Mouse (Mus musculus) limb, embryonic 12.5 days (tissue): ENCODE measurements around the gene Smyd2. TPM values are rescaled to one million over a fixed set of nuclear protein-coding genes. Genes with fewer than 3 reads are reported as not detected.

Source experiments
- ATAC-seq: fragments of 200-750 bp; cut with Nextera tagmentation; 2 replicates; pipeline ENCODE4 v1.8.0; 2017; ENCODE audit warnings: low read depth, moderate TSS enrichment; ENCODE audit not compliant: insufficient number of reproducible peaks, insufficient read depth, low FRiP score, low TSS enrichment
- H3K27ac ChIP-seq: fragments of 300-500 bp; sonication (generic); 2 replicates; pipeline ENCODE4 v1.5.1; 2016; ENCODE audit warnings: mild to moderate bottlenecking, moderate library complexity
- H3K27me3 ChIP-seq: fragments of 300-500 bp; sonication (generic); 2 replicates; pipeline ENCODE4 v1.6.1; 2016; ENCODE audit warnings: mild to moderate bottlenecking, moderate library complexity
- H3K36me3 ChIP-seq: fragments of 300-500 bp; sonication (generic); 2 replicates; pipeline ENCODE4 v1.6.1; 2016; ENCODE audit warnings: mild to moderate bottlenecking, moderate library complexity
- H3K4me1 ChIP-seq: fragments of 300-500 bp; sonication (generic); replicated peaks from 2 replicates; pipeline ENCODE4 v1.6.1; 2016
- H3K4me2 ChIP-seq: fragments of 300-500 bp; sonication (generic); 2 replicates; pipeline ENCODE4 v1.6.1; 2016; ENCODE audit warnings: mild to moderate bottlenecking, moderate library complexity
- H3K4me3 ChIP-seq: fragments of 300-500 bp; sonication (generic); replicated peaks from 2 replicates; pipeline ENCODE4 v1.5.1; 2016; ENCODE audit warnings: mild to moderate bottlenecking
- H3K9ac ChIP-seq: fragments of 300-500 bp; sonication (generic); replicated peaks from 2 replicates; pipeline ENCODE4 v1.6.1; 2016; ENCODE audit warnings: mild to moderate bottlenecking, moderate library complexity
- H3K9me3 ChIP-seq: fragments of 300-500 bp; sonication (generic); 2 replicates; pipeline ENCODE4 v1.6.1; 2016; ENCODE audit warnings: mild to moderate bottlenecking, moderate library complexity
- WGBS: fragments of 180-500 bp; shearing (Covaris S2); methylation state at CpG from one replicate; pipeline ENCODE4 v1.1.7; 2016; 5-methylcytosine and 5-hydroxymethylcytosine counted together
- polyA plus RNA-seq: library from polyadenylated mRNA; unstranded; fragments of >200 nt; fragmentation: Nextera tagmentation; extraction: Ambion mirVana; gene quantifications from 2 replicates; pipeline ENCODE4 v1.2.1, GENCODE M21; 2016

The Smyd2 gene
- 74.3 and 82.8 TPM in 2 replicates for polyA plus RNA-seq

DNA sequence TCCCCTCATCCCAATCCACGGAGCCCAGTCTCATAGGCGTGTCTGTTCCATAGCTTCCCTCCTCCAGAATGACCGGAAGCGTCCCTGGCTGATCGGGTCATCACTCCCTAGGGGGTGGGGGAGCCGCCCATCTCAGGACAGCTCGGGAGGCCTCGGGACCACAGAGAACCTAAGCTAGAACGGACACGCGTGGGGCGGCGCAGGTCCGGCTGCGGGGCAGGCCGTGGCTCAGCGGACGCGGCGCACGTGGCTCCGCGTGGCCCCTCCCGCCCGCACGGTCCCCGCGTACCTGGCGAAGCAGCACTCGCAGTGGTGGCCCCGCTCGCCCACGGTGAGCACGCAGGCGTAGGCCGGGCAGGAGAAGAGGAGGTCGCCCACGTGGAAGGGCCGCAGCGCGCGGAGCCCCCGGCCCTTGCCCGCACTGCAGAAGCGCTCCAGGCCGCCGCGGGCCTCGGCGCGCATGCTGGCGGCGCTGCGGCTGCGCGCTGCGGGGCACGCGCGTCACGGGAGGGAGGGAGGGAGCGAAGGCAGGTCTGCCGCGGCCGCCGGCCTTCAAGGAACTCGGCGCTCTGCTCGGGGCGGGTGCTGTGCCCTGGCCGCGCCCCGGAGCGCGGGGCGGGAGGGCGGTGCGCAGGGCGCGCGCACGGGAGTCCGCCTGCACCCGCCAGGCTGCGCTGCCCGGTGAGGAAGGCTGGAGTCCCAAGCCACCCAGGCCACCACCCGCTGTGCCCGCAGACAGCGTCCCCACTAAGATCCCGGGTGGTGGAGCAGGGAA, at the start of gene Smyd2:
TSS of gene Smyd2 (minus strand) at position 546 of the 775 bp plus-strand sequence.
- H3K27ac ChIP-seq = peak within 1 kb of the TSS; percentile 69; the same call in 1 of the 2 replicates
- ATAC-seq = peak; percentile 66

GRCm38 (mm10) chr1:189970381-189970780, 48.2 kb upstream of the Smyd2 start:
- Histone ChIP-seq H3K9ac (no peak overlapping the region), H3K4me3 (no peak overlapping the region), H3K4me1 (peaks cover 4% of the 10 kb centered on the region; the same call in 1 of the 2 replicates), H3K9me3 (no peaks in the 10 kb centered on the region), H3K27ac (no peak overlapping the region), H3K4me2 (no peak overlapping the region), H3K36me3 (no peaks in the 10 kb centered on the region), H3K27me3 (no peaks in the 10 kb centered on the region)
- WGBS = 83% methylated on average over 8 of the region's 8 CpGs
- ATAC-seq = no peak

More for the DNA sequence above, at the start of gene Smyd2:
- under 1% methylated on average over 73 of the region's 90 CpGs for WGBS
- H3K27me3 ChIP-seq = peaks cover 8% of the 10 kb centered on the region
- H3K9me3 ChIP-seq = no peaks in the 10 kb centered on the region
- H3K4me2 ChIP-seq = peak within 1 kb of the TSS; percentile 97
- H3K4me1 ChIP-seq = peaks cover 37% of the 10 kb centered on the region
- peak within 1 kb of the TSS; percentile 84 for H3K9ac ChIP-seq
- H3K4me3 ChIP-seq = peak within 1 kb of the TSS; percentile 78
- H3K36me3 ChIP-seq = no peaks in the 10 kb centered on the region

DNA sequence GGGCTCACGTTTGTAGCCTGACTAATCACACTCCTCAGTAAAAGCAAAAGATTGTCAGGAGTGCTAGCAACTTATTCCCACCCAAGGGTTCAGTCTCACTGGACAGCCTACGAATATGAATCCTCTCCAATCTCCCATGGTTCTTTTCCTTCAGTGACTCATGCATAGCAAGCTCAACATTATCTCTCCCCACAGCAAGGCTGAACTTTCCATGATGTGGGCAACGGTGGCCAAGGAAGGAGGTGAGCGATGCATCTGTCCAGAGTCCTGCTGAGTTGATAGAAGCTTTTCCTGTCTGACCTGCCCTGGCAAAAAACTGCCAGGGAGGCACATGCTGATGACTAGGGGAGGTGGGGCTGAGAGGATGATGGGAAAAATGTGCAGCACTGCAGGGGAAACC, 45.9 kb upstream of the Smyd2 start:
- Histone ChIP-seq H3K27ac (no peak overlapping the region), H3K36me3 (no peaks in the 10 kb centered on the region), H3K27me3 (no peaks in the 10 kb centered on the region), H3K9ac (no peak overlapping the region), H3K4me1 (peaks cover 4% of the 10 kb centered on the region; the same call in 1 of the 2 replicates), H3K4me3 (no peak overlapping the region), H3K4me2 (no peak overlapping the region), H3K9me3 (no peaks in the 10 kb centered on the region)
- ATAC-seq = no peak
- WGBS = 75% methylated on average over 4 of the region's 4 CpGs

DNA sequence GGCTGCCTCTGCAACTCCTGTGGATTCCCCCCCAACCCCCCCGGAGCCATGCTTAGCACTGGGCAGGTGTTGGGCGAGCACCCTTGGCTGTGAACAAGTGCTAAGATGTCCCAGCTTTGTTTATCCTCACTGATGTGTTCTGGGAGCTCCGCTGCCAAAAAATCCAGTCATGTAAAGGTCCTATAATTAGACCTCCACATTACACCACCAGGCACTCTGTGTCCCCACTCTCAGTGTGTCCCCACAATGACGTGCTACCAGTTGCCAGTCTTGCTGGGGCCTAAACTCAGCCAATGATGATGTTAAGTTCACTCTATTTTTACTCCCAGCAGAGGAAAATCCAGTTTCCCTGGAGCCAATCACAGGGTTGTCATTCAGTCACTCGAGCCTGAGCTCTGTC, 38.3 kb upstream of the Smyd2 start:
- Histone ChIP-seq H3K36me3 (no peaks in the 10 kb centered on the region), H3K27me3 (no peaks in the 10 kb centered on the region), H3K4me3 (no peak overlapping the region), H3K4me2 (no peak overlapping the region), H3K4me1 (no peaks in the 10 kb centered on the region), H3K9me3 (no peaks in the 10 kb centered on the region), H3K9ac (no peak overlapping the region), H3K27ac (no peak overlapping the region)
- ATAC-seq = no peak
- 70% methylated on average over 5 of the region's 5 CpGs for WGBS

DNA sequence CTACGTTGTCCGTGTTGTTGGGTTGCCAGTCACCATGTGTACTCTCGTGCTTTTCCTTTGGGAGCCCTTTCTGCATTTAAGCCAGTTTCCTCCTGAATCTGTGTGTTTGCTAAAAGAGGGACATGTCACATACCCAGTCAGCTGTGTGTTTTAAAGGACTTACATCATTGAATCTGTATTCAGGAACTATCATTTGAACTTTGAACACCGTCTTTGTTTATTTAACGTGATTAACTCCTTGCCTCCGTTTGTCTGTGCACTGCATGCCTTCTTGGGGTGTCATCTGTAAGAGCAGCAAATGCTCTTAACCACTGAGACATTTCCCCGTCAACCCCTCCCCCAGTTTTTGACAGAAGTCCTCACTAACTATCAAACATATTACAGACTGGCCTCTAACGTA, 37.6 kb upstream of the Smyd2 start:
- WGBS = 81% methylated on average over 8 of the region's 8 CpGs
- Histone ChIP-seq H3K4me2 (no peak overlapping the region), H3K4me1 (no peaks in the 10 kb centered on the region), H3K9ac (no peak overlapping the region), H3K27ac (no peak overlapping the region), H3K4me3 (no peak overlapping the region), H3K27me3 (no peaks in the 10 kb centered on the region), H3K9me3 (no peaks in the 10 kb centered on the region), H3K36me3 (no peaks in the 10 kb centered on the region)
- no peak for ATAC-seq

DNA sequence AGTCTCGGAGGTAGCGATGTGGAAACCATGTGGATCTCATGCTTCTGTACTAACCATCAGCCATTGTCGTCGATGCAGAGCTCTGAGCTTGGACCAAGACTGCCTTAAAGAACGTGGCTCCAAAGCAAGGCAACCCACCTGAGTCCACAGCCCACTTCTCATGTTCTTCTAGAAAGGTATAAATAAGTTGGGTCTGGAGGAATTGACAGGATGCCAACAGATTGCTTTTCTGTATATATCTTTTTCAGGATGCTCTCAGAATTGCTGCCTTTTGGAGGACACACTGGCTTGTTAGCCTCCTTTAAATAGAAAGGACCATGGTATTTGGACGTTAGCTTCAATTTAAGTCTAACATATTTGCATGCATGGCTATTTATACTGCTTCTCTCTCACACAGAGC, 29.7 kb upstream of the Smyd2 start:
- ATAC-seq = no peak

DNA sequence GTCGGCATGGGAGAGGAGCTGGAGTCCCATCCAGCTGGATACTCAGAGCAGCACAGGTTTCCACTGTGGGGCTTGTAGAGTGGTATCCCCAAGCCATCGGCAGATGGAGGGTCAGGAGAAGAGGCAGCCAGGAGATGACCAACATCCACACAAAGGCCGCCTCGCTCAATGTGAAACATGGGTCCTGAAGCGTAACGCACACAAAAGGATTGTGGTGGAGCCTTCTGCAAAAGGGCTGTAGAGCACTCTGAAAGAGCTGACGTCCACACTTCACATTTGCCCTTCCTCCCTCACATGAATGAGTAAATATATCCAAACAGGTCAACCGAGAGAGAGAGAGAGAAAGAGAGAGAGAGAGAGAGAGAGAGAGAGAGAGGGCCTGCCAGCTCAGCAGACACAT, 25.2 kb upstream of the Smyd2 start:
- Histone ChIP-seq H3K27me3 (no peaks in the 10 kb centered on the region), H3K4me1 (no peaks in the 10 kb centered on the region), H3K4me3 (no peak overlapping the region), H3K9ac (no peak overlapping the region), H3K9me3 (no peaks in the 10 kb centered on the region), H3K36me3 (no peaks in the 10 kb centered on the region), H3K27ac (no peak overlapping the region), H3K4me2 (no peak overlapping the region)
- no peak for ATAC-seq
- WGBS = 89% methylated on average over 8 of the region's 8 CpGs

More for the DNA sequence above, 29.7 kb upstream of the Smyd2 start:
- Histone ChIP-seq H3K36me3 (no peaks in the 10 kb centered on the region), H3K4me3 (no peak overlapping the region), H3K27ac (no peak overlapping the region), H3K4me1 (no peaks in the 10 kb centered on the region), H3K9ac (no peak overlapping the region), H3K9me3 (no peaks in the 10 kb centered on the region), H3K4me2 (no peak overlapping the region), H3K27me3 (no peaks in the 10 kb centered on the region)
- 79% methylated on average over 6 of the region's 6 CpGs for WGBS

DNA sequence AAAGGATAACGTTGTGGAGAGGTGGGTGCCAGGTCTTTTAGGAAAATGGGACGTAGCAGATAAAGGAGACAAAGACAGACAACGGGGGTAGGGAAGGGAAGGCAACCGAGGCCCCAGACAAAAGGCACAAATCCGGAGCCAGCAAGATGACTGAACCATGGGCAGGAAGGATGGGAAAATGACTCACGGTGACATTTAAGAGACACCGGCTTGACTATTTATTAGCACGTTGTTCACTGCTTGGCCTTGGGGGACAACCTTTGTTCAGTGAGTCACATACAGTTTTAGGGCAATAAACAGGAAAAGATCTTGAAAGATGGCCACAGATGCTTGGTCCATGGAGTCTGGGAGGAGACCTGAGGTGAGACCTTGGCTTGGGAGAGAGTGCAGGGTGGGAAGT, 24.0 kb upstream of the Smyd2 start:
- Histone ChIP-seq H3K36me3 (no peaks in the 10 kb centered on the region), H3K4me2 (no peak overlapping the region), H3K4me1 (no peaks in the 10 kb centered on the region), H3K4me3 (no peak overlapping the region), H3K27me3 (no peaks in the 10 kb centered on the region), H3K9ac (no peak overlapping the region), H3K27ac (no peak overlapping the region), H3K9me3 (no peaks in the 10 kb centered on the region)
- no peak for ATAC-seq
- WGBS = 86% methylated on average over 8 of the region's 8 CpGs

DNA sequence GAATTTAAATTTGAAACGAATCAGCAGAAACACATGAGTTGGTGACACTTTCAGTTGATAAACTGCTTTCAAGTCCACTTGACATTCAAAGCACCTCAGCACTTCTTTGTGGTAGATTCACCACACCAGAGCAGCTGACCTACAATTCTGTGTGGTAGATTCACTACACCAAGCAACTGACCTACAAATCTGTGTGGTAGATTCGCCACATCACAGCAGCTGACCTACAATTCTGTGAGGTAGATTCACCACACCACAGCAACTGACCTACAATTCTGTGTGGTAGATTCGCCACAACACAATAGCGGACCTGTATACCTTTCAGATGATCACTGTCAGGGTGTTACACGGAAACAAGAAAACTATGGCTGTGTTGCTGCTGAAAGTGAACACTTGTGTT, 19.6 kb upstream of the Smyd2 start:
- Histone ChIP-seq H3K36me3 (no peaks in the 10 kb centered on the region), H3K4me3 (no peak overlapping the region), H3K9ac (no peak overlapping the region), H3K9me3 (no peaks in the 10 kb centered on the region), H3K4me1 (no peaks in the 10 kb centered on the region), H3K27ac (no peak overlapping the region), H3K4me2 (no peak overlapping the region), H3K27me3 (no peaks in the 10 kb centered on the region)
- ATAC-seq = no peak
- WGBS = 86% methylated on average over 5 of the region's 5 CpGs

DNA sequence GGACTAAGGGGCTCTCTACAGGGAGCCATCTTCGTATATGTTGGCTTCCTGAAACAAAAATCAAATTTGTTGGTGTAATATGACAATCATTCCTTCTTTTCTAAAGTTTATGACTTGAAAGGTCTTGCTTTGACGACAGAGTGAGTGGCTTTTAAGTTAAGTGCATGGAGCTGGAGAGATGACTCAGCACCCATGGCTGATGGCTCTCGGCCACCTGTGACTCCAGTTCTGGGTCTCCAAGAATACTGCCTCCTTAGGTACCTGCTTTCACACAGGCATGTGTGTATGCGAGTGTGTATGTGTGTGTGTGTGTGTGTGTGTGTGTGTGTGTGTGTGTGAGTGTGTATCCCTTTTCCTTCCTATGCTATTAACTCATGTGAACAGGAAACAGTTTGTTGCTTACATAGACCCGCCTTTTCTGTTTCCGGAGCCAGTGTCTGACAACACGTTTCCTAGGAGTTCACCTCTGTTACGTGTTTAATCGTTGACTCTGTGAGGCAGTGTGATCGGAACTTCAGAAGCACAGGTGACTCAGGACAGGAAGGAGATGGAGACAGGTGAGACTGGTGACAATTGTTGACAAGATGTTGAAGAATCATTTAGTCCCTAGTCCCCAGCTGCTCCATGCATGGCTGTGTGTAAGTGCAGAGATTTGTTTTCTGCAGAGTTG, 14.4 kb upstream of the Smyd2 start:
- Histone ChIP-seq H3K27ac (no peak overlapping the region), H3K36me3 (no peaks in the 10 kb centered on the region), H3K4me2 (no peak overlapping the region), H3K4me3 (no peak overlapping the region), H3K4me1 (no peaks in the 10 kb centered on the region), H3K9ac (no peak overlapping the region), H3K27me3 (no peaks in the 10 kb centered on the region), H3K9me3 (no peaks in the 10 kb centered on the region)
- 80% methylated on average over 10 of the region's 10 CpGs for WGBS
- ATAC-seq = no peak

DNA sequence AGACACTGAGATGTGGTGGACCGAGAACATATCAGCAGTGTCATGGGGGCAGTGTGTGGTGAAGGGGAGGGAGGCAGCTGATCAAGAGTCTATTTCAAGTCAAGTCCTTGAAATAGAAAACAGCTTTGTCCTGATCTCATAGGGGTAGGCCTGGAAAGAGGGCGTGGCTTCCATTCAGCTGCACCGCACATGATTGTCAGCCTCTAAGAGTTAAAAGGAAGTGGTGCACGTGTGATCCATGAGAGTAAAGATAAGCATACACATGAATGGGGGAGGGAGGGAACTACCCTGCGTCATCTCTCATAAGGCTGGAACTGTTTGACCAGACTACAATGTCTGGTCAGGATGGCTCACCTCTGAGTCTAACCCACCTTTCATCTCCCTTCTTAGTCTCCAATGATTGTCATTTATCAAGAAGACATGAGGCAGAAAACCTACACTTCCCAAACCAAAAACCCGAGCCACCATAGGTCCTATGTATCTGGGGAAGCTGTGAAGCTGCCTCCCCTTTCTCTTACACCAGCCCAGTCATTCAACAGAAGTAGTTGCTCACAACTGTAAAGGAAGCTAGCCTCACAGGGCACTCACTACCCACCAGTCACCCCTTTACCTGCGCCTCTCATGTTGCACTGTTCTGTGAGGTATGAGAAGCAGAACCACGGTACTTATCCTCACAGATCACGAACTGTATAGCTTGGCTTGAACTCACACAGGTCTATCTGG, 11.5 kb upstream of the Smyd2 start:
- no peaks in the 10 kb centered on the region for H3K4me1 ChIP-seq
- no peaks in the 10 kb centered on the region for H3K36me3 ChIP-seq
- H3K27me3 ChIP-seq = no peaks in the 10 kb centered on the region
- no peaks in the 10 kb centered on the region for H3K9me3 ChIP-seq
- WGBS = 71% methylated on average over 9 of the region's 9 CpGs
- no peak for ATAC-seq
- H3K27ac ChIP-seq = no peak overlapping the region
- H3K4me2 ChIP-seq = no peak overlapping the region
- no peak overlapping the region for H3K9ac ChIP-seq
- H3K4me3 ChIP-seq = no peak overlapping the region
